Mouse (Mus musculus): Measurements from ENCODE around the gene Zfp12. TPM values are rescaled to one million over a fixed set of nuclear protein-coding genes. Genes with fewer than 3 reads are reported as not detected.
A peak's percentile ranks its signal among the peaks of the same experiment; 100 is the strongest.

Gene Zfp12
- polyA plus RNA-seq, 1 experiment, result 5.7 TPM

DNA sequence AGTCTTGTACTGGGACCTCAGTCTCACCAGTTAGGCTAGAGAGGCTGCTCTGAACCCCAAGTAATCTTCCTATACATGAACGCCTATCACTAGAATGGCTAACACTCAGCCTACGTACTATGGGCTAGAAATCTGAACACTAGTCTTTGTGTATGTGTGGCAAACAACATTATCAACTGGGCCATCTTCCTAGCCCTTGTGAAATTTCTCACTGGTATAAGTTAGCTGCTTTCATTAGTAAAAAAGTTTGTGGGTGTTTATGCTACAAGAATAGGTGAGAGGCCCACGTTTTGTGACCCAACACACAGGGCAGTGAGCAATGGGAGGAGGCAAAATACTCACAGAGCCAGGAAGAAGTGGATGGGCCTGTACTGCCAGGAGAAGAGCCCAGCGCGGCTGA lies 14.0 kb upstream of the Zfp12 start:
- H3K27ac ChIP-seq (ENCODE audit: control insufficient read depth, insufficient read depth, low read depth, low read length), result no peak overlapping the region
- H3K36me3 ChIP-seq (ENCODE audit: control insufficient read depth, insufficient read depth, low read length), result no peaks in the 10 kb centered on the region
- H3K4me1 ChIP-seq (ENCODE audit: control insufficient read depth, insufficient read depth, low read length), result peaks cover 6% of the 10 kb centered on the region
- TF ChIP-seq CTCF (IDR thresholded peaks at IDR 0.05; ENCODE audit: control insufficient read depth, insufficient read depth, insufficient replicate concordance, low read depth, low read length) (no peak), POLR2A (IDR thresholded peaks at IDR 0.05; ENCODE audit: control insufficient read depth, low read depth, low read length) (no peak)
- no peak overlapping the region for H3K4me3 ChIP-seq (ENCODE audit: control insufficient read depth, low read depth, low read length)
- no peaks in the 10 kb centered on the region for H3K27me3 ChIP-seq (ENCODE audit: control insufficient read depth, insufficient read depth, low read length)

DNA sequence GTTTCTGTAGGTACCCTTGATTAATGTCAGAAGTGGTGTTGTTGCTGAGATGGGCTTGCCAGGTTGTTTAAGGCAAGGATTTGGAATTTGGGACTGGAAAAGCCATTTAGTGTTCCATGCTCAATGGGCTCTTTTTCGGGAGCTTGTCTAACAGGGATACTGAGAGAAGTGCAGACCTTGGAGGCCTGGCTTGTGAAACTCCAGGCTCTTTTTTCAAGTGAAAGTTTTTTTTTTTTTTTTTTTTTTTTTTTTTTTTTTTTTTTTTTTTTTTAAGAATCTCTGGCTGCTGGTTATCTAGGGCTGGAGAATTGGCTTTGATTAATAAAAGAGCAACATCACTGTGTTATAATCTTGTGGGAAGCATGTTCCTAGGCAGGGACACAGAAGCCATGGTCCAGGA lies 12.7 kb upstream of the Zfp12 start:
- Histone ChIP-seq H3K36me3 (ENCODE audit: control insufficient read depth, insufficient read depth, low read length) (no peaks in the 10 kb centered on the region), H3K4me1 (ENCODE audit: control insufficient read depth, insufficient read depth, low read length) (peaks cover 9% of the 10 kb centered on the region), H3K27me3 (ENCODE audit: control insufficient read depth, insufficient read depth, low read length) (no peaks in the 10 kb centered on the region), H3K27ac (ENCODE audit: control insufficient read depth, insufficient read depth, low read depth, low read length) (no peak overlapping the region), H3K4me3 (ENCODE audit: control insufficient read depth, low read depth, low read length) (no peak overlapping the region)
- TF ChIP-seq CTCF (IDR thresholded peaks at IDR 0.05; ENCODE audit: control insufficient read depth, insufficient read depth, insufficient replicate concordance, low read depth, low read length) (no peak), POLR2A (IDR thresholded peaks at IDR 0.05; ENCODE audit: control insufficient read depth, low read depth, low read length) (no peak)

DNA sequence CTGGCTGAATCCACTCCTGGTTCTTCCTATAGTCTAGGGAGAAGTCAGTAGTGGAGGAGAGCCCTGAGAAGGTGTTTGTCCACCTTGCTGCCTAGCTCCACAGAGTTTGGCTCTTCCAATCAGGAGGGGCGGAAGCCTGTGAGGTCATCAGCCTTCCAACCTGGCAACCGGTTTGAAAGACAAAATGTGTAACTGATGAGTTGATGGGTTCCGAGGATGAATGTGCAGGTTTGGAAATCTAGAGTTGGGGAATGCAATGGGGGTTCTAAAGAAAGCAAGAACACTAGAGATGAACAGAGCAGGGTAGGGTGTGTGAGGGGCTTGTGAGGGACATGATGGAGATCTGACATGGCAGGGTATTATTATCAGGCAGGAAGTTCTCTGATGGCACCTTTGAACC lies 8.2 kb upstream of the Zfp12 start, which contains the start of gene Spdye4a:
Gene Spdye4a, minus strand, starts transcription at position 101 of the 400 bp plus-strand sequence.
- Histone ChIP-seq H3K27ac (ENCODE audit: control insufficient read depth, insufficient read depth, low read depth, low read length) (peak within 1 kb of the TSS; percentile 79; the same call in 1 of the 2 replicates), H3K4me3 (ENCODE audit: control insufficient read depth, low read depth, low read length) (peak within 1 kb of the TSS; percentile 86), H3K4me1 (ENCODE audit: control insufficient read depth, insufficient read depth, low read length) (peaks cover 9% of the 10 kb centered on the region), H3K27me3 (ENCODE audit: control insufficient read depth, insufficient read depth, low read length) (no peaks in the 10 kb centered on the region), H3K36me3 (ENCODE audit: control insufficient read depth, insufficient read depth, low read length) (no peaks in the 10 kb centered on the region)
- TF ChIP-seq CTCF (IDR thresholded peaks at IDR 0.05; ENCODE audit: control insufficient read depth, insufficient read depth, insufficient replicate concordance, low read depth, low read length), result no peak
- peak; percentile 63; the same call in 1 of the 2 replicates for TF ChIP-seq POLR2A (IDR thresholded peaks at IDR 0.05; ENCODE audit: control insufficient read depth, low read depth, low read length)

DNA sequence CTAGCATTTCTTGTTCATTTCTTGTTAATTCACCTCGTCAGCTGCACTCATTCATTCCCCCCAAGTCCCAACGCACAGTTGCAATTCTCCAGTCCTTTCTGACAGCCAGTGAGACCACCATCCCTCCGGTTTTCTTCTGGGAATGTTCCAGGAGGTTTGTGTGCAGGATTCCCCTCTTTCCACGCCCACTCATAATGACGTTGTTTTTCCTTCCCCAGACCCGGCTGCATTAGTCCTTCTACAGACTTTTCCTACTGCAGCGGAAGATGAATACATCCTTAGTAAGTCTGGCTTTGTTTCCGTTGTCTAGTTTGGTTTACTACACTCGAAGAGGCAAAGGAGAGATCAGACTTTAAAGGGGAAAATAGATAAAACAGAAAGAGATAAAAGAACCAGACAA lies 1.1 kb downstream of the Zfp12 start:
- no peak overlapping the region for H3K27ac ChIP-seq (ENCODE audit: control insufficient read depth, insufficient read depth, low read depth, low read length)
- H3K4me1 ChIP-seq (ENCODE audit: control insufficient read depth, insufficient read depth, low read length), result peaks cover 2% of the 10 kb centered on the region
- H3K4me3 ChIP-seq (ENCODE audit: control insufficient read depth, low read depth, low read length), result no peak overlapping the region
- H3K27me3 ChIP-seq (ENCODE audit: control insufficient read depth, insufficient read depth, low read length), result no peaks in the 10 kb centered on the region
- no peak for TF ChIP-seq POLR2A (IDR thresholded peaks at IDR 0.05; ENCODE audit: control insufficient read depth, low read depth, low read length)
- H3K36me3 ChIP-seq (ENCODE audit: control insufficient read depth, insufficient read depth, low read length), result no peaks in the 10 kb centered on the region

DNA sequence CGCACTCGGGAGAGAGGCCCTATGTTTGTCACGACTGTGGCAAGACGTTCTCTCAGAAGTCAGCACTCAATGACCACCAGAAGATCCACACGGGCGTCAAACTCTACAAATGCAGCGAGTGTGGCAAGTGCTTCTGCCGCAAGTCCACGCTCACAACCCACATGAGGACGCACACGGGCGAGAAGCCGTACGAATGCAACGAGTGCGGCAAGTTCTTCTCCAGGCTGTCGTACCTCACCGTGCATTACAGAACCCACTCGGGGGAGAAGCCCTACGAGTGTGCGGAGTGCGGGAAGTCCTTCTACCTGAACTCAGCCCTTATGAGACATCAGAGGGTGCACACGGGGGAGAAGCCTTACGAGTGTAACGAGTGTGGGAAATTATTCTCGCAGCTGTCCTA lies 10.0 kb downstream of the Zfp12 start:
- Histone ChIP-seq H3K36me3 (ENCODE audit: control insufficient read depth, insufficient read depth, low read length) (peaks cover 4% of the 10 kb centered on the region), H3K27ac (ENCODE audit: control insufficient read depth, insufficient read depth, low read depth, low read length) (no peak overlapping the region), H3K4me1 (ENCODE audit: control insufficient read depth, insufficient read depth, low read length) (no peaks in the 10 kb centered on the region), H3K27me3 (ENCODE audit: control insufficient read depth, insufficient read depth, low read length) (no peaks in the 10 kb centered on the region), H3K4me3 (ENCODE audit: control insufficient read depth, low read depth, low read length) (no peak overlapping the region)
- no peak for TF ChIP-seq CTCF (IDR thresholded peaks at IDR 0.05; ENCODE audit: control insufficient read depth, insufficient read depth, insufficient replicate concordance, low read depth, low read length)
- no peak for TF ChIP-seq POLR2A (IDR thresholded peaks at IDR 0.05; ENCODE audit: control insufficient read depth, low read depth, low read length)

DNA sequence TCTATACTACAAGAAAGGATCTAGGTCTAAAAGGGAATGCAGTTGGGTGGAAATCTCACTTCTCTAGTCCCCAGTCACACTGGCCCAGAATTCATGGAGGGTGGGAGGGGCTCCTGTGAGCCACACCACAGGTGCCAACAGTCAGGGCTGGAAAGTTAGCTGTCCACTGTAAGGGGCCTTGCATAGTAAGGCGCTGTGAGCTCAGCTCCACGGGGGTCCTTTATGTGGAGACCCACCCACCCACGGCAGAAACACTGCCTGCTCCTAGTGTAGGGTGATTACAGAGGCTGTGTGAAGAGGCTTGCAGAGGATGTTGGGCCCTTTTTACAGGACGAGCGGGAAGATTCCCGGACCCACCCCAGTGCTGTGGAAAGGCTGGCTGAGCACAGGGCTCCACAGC lies 17.1 kb downstream of the Zfp12 start:
- Histone ChIP-seq H3K4me1 (ENCODE audit: control insufficient read depth, insufficient read depth, low read length) (peaks cover 20% of the 10 kb centered on the region), H3K4me3 (ENCODE audit: control insufficient read depth, low read depth, low read length) (no peak overlapping the region), H3K27me3 (ENCODE audit: control insufficient read depth, insufficient read depth, low read length) (no peaks in the 10 kb centered on the region), H3K27ac (ENCODE audit: control insufficient read depth, insufficient read depth, low read depth, low read length) (no peak overlapping the region), H3K36me3 (ENCODE audit: control insufficient read depth, insufficient read depth, low read length) (no peaks in the 10 kb centered on the region)
- no peak for TF ChIP-seq CTCF (IDR thresholded peaks at IDR 0.05; ENCODE audit: control insufficient read depth, insufficient read depth, insufficient replicate concordance, low read depth, low read length)
- no peak for TF ChIP-seq POLR2A (IDR thresholded peaks at IDR 0.05; ENCODE audit: control insufficient read depth, low read depth, low read length)

DNA sequence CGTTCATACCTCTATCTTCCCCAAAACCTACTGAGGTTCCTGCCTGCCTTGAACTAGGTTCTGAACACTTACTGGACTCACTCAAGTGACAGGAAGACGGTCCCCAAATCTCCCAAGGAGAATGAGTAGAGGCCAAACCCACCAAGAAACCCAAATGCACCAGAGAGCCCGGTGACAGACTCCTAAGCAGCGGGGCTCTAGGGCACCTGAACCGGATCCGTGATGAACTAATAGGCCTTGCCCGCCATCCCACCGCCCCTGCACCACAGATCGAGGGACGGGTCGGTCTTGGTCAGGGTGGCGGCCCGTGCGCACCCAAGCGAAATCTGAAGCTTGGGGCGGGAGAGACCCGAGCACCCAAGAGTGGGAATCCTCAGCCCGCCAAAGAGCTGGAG lies 17.8 kb downstream of the Zfp12 start:
- TF ChIP-seq POLR2A (IDR thresholded peaks at IDR 0.05; ENCODE audit: control insufficient read depth, low read depth, low read length), result no peak
- TF ChIP-seq CTCF (IDR thresholded peaks at IDR 0.05; ENCODE audit: control insufficient read depth, insufficient read depth, insufficient replicate concordance, low read depth, low read length), result no peak
- no peak overlapping the region for H3K27ac ChIP-seq (ENCODE audit: control insufficient read depth, insufficient read depth, low read depth, low read length)
- H3K36me3 ChIP-seq (ENCODE audit: control insufficient read depth, insufficient read depth, low read length), result no peaks in the 10 kb centered on the region
- H3K4me1 ChIP-seq (ENCODE audit: control insufficient read depth, insufficient read depth, low read length), result peaks cover 20% of the 10 kb centered on the region
- H3K27me3 ChIP-seq (ENCODE audit: control insufficient read depth, insufficient read depth, low read length), result no peaks in the 10 kb centered on the region
- peak overlapping the region; percentile 62 for H3K4me3 ChIP-seq (ENCODE audit: control insufficient read depth, low read depth, low read length)
